Mouse (Mus musculus) forelimb bud, embryonic 11.5 days (tissue): ENCODE results near the gene Clec4d.
"Not testable (repeated sequence)": the region's sequence is repeated elsewhere in the genome, so short reads cannot be mapped to it uniquely, and the experiment has no call there.

Experiments used
- DNase-seq: peaks from one replicate; pipeline ENCODE4 v3.0.0-alpha.2; 2012; ENCODE audit warnings: low read depth, low spot score

Gene Clec4d

GRCm38 (mm10) chr6:123261555-123262161, at the start of gene Clec4d:
Gene Clec4d, plus strand, starts transcription at chr6:123262111.
- DNase-seq: no peak

DNA sequence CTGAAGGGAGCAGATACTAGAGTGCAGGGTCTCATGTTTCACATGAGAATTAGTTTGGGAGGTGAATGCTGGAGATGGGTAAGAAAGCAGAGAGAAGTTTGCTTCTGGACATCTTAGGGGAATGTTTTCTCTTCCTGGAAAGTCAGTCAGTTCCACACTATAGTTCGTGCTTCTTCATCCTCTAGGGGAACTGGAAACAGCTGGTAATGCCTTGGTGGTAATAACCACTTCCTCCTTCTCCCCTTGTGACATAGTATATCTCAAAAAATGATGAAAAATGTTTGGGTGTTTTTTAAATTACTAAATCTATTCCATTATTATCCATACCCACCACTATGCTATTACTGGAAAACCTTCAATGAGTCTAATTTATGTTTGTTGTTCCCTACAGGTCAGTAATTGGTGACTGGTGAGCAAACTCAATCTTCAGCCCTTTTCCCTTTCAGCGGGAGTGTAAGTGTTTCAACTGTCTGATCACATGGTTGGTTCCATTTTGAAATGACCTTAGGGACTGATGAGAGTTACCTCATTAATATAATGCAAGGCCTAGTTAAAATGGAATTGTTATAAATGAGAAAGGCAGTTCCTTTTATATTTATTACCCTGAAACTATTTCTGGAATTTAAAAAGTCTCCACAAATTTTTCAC, 34.3 kb upstream of the Clec4d start:
- no peak for DNase-seq

- no peak for DNase-seq
Measured at GRCm38 (mm10) chr6:123229644-123230043, 32.3 kb upstream of the Clec4d start, which contains the start of gene Clec4n. Gene Clec4n, plus strand, starts transcription at chr6:123229843.

- DNase-seq: no peak
Measured at GRCm38 (mm10) chr6:123231149-123231548, 30.8 kb upstream of the Clec4d start.

GRCm38 (mm10) chr6:123237582-123237981, 24.3 kb upstream of the Clec4d start:
- DNase-seq: no peak

- no peak for DNase-seq
Measured at GRCm38 (mm10) chr6:123244201-123244600, 17.7 kb upstream of the Clec4d start.

DNA sequence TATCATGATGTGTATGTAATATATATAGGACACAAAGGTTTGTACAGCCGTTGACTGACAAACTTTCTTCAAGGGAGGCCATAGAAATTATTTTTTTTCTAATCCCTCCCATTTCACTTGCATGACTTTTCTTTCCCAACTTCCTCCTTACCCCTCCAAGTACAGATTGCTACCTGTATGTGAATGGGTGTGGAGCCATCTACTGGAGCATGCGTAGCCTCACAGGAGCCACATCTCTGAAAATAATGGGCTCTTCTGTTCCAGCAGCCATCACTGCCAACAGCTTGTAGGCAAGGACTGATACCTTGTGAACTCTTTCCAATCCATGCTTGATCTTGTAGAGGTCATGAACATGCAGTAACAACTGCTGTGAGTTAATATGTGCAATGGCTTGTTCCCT, 13.0 kb upstream of the Clec4d start:
- not testable (repeated sequence) for DNase-seq

DNA sequence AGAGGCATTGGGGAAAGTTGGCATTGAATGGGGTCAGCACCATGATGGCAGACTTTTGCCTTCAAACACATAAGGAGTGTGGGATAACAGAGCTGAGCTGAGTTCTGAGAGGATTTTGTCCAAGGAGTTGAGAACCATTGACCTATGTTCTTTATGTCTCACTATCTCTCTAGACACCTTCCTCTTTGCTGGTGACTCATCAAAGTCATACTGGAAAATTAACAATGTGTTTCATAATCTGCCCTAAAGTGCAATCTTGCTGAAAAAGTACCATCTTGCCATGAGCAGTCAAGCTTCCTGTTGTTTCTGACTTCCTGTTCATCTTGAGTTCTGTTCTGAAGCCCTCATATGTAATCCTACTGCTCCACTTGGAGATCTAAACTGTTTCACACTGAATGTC, 9.2 kb upstream of the Clec4d start:
- no peak for DNase-seq

GRCm38 (mm10) chr6:123258946-123259345, 3.0 kb upstream of the Clec4d start:
- no peak for DNase-seq

DNA sequence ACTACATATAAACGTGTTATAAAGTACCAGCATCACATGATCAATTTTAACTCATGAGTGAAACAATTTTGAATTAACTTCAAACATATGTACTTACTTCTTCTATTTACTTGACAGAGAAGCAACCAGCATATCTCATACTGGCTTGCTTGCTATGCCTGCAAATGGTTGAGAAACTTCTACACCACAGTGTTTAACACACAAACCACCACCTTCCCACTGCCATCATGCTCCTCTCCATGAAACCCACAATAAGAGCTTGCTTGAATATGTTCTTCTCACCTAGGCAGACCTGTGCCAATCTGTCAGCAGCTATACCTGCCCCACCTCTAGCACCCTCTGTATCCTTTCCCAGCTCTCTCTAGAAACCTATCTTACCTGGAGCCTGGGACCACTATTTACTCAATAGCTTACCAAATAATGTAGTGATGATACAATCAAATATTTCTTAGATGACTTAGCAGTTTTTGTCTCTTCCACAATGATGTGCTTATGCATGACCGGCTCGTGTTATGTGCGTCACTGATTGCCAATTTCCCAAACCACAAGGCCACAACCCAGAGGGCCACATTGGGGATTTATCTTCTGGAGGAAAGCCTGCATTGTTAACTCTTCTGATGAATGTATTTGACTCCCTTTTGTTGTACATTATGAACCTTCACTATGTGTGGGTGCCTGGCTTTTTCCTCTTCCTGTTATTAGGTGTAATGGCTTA, 1.9 kb upstream of the Clec4d start:
- DNase-seq: no peak

GRCm38 (mm10) chr6:123260868-123261267, 1.0 kb upstream of the Clec4d start:
- no peak for DNase-seq

- no peak for DNase-seq
Measured at GRCm38 (mm10) chr6:123264194-123264593, 2.3 kb downstream of the Clec4d start.

DNA sequence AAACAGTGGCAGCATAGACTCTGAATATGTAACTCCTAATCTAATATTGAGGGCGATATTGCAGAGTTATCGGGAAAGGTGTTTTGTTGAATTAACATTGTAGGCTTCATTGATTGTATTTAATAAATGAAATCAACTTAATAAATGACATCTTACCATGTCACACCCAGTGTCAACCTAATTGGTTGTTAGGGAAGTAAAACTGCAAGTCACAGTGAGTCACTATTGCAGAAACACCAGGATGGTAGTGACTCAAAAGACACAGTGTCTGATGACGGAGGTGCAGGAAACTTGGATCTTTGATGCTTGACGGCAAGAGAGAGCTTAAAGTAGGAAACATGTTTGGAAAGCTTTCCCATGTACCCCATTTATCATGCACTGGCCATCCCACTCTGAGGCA, 3.9 kb downstream of the Clec4d start:
- no peak for DNase-seq

- no peak for DNase-seq
Measured at GRCm38 (mm10) chr6:123266945-123267344, 5.0 kb downstream of the Clec4d start.

DNA sequence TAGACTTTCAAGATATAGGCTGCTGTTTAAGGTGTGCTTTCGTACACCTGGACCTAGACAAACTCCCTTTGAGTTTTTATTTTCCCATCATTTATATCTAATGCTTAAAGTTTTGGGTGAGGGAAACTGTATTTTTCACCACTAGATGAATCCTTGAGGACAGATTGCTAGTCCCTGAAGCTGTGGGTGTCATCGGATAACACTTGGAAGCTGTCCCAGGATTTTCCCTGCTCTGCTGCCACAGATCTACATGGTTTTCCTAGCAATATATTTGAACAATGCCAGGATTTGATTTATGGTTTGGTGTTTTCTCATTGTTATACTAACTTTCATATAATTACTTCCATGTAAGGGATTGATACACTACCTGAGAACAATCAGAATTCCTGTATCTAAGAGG, 17.5 kb downstream of the Clec4d start:
- no peak for DNase-seq

DNA sequence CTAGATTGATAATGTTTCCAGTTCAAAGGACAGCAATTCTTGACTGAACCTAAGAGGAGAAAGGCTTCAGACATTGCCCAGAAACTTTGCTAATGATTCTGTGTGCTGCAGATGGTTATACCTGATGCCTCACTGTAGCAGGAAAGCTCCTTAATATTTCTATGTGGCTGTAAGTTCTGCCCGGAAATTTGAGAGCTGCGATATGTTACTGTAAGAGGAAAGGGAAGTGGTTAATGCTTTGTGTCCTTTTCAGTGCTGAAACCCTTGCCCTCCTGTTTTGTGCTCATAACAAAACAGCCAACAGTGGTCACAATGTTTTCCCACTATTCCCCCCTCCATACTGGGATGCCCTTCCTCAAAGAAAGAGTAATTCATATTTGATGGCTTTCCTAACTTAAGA, 24.4 kb downstream of the Clec4d start:
- DNase-seq: no peak

GRCm38 (mm10) chr6:123288931-123289330, 27.0 kb downstream of the Clec4d start:
- DNase-seq: no peak

DNA sequence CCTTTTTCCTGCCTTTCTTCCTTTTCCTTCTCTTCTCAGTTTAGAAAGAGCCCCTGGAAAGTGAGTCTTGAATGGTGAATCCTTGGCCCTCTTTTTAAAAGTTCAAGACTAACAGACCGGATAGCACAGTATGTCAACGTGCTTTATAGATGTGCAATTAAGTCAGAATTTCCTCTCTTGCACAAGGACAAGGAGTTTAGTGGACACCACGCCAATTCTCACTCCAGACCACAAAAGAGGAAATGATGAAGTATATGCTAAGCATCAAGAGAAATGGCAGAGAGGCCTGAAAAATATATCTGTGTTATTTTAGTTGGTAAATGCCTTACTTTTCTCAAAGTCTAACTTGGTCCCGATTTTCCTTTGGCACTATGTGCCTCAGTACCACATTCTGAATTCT, 27.8 kb downstream of the Clec4d start, which contains the start of gene Clec4e:
Gene Clec4e (minus strand): TSS at position 118 of the 400 bp plus-strand sequence.
- no peak for DNase-seq

DNA sequence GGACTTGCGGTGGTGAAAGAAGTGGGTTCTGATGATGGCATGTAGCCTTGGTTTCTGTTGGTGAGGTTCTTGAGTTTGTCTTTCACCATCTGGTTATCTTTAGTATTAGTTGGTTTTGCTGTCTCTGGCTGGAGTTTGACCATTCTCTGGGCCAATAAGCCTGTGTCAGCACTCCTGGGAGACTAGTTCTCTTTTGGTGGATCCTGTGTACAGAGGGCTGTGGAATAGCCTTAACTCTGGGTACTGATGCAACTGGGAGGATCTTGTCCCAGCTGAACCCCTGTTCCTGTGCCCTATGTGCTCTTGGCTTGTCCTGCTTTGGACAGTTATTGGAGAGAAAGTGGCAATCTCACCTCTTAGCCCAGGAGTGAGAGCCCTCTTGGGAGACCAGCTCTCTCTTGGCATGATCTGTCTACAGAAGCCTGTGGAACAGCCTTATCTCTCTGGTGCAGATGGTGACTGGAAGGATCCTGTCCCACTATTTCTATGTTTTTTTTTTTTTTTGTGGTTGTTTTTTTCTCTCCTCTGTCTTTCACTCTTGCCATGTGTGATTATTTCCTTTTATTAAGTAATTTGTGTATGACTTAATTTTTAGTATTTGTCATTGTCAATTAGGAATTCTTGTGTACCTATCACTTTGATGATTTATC, 31.0 kb downstream of the Clec4d start:
- DNase-seq: no peak

DNA sequence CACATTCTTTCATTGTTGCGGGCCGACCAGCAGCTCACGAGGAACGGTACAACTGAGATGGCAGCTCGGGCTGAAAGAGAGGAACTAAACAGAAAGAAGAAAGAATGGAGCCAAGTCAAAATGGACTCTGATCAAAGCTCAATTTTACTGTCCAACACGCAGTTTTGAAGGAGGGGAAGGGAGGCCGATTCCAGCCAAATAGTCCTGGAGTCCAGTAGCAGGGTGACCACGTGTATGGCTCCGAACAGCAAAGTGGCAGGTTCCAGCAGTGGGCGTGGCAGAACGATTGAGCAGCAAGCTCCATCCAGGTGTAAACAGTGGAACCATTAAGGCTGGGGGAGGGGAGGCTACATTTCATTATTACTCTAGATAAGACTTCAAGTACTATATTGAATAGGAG, 31.6 kb downstream of the Clec4d start:
- not testable (repeated sequence) for DNase-seq

GRCm38 (mm10) chr6:123296687-123297086, 34.8 kb downstream of the Clec4d start:
- no peak for DNase-seq

DNA sequence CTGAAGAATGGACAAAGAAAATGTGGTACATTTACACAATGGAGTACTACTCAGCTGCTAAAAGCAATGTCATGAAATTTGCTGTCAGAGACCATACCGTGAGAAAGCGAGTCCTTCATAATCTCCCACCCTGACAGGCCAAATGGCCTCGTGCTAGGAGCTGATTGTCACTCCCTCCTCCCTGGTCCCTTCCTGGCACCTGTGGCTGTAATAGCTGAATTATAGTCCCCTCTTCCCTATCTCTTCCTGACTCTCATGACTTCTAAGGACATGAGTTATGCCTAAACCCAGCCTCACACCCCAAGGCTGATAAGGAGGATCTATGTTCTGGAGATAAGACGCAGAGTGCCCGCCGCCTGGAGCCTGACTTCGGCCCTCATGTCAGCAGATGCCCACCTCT, 44.4 kb downstream of the Clec4d start:
- DNase-seq: not testable (repeated sequence)
